Mouse (Mus musculus): ENCODE results near the gene Fkbp15. TPM values are rescaled to one million over a fixed set of nuclear protein-coding genes. Genes with fewer than 3 reads are reported as not detected.

The Fkbp15 gene
- polyA plus RNA-seq, 1 experiment from 2014 or later: 22.5 TPM

GRCm38 (mm10) chr4:62391892-62392291 is 31.5 kb upstream of the Fkbp15 start:
- CTCF ChIA-PET: interaction anchor here (1.7 kb wide), 1 partner anchor 10 kb away, joined by 5 read pairs; no protein-coding TSS in a partner anchor

GRCm38 (mm10) chr4:62389592-62390512 is 29.5 kb upstream of the Fkbp15 start:
- POLR2A ChIA-PET: no interaction called here
- in situ Hi-C loops (cut with MboI; ENCODE audit: low pct_unique_long_range_greater_than_20kb): no loop called here
- CTCF ChIA-PET: no interaction called here
- DNase-seq (ENCODE audit: low read depth, low spot score) (no peak), ATAC-seq (no peak)
- no peak for TF ChIP-seq CTCF (IDR thresholded peaks at IDR 0.05)
- H3K27me3 ChIP-seq: no peaks in the 10 kb centered on the region

More at GRCm38 (mm10) chr4:62391892-62392291, 31.5 kb upstream of the Fkbp15 start:
- DNase-seq (ENCODE audit: low read depth, low spot score) (no peak), ATAC-seq (no peak)
- no peaks in the 10 kb centered on the region for H3K27me3 ChIP-seq
- in situ Hi-C loops (cut with MboI; ENCODE audit: low pct_unique_long_range_greater_than_20kb): no loop called here
- POLR2A ChIA-PET: no interaction called here
- TF ChIP-seq CTCF (IDR thresholded peaks at IDR 0.05): no peak

- no peak for TF ChIP-seq CTCF (IDR thresholded peaks at IDR 0.05)
- no peak for ATAC-seq
- ChIA-PET CTCF (no interaction called here), POLR2A (no interaction called here)
- no peaks in the 10 kb centered on the region for H3K27me3 ChIP-seq
- no peak for DNase-seq (ENCODE audit: low read depth, low spot score)
- in situ Hi-C loops (cut with MboI; ENCODE audit: low pct_unique_long_range_greater_than_20kb): no loop called here
These were observed 25.1 kb upstream of the Fkbp15 start for GRCm38 (mm10) chr4:62385439-62385838.

- no peak for TF ChIP-seq CTCF (IDR thresholded peaks at IDR 0.05)
- ATAC-seq: no peak
These were observed 23.8 kb upstream of the Fkbp15 start for GRCm38 (mm10) chr4:62384159-62384558.

GRCm38 (mm10) chr4:62383752-62384151 is 23.4 kb upstream of the Fkbp15 start:
- in situ Hi-C loops (cut with MboI; ENCODE audit: low pct_unique_long_range_greater_than_20kb): no loop called here
- POLR2A ChIA-PET: no interaction called here
- H3K27me3 ChIP-seq: no peaks in the 10 kb centered on the region
- CTCF ChIA-PET: no interaction called here
- DNase-seq (ENCODE audit: low read depth, low spot score) (no peak), ATAC-seq (no peak)
- no peak for TF ChIP-seq CTCF (IDR thresholded peaks at IDR 0.05)

More at GRCm38 (mm10) chr4:62384159-62384558, 23.8 kb upstream of the Fkbp15 start:
- ChIA-PET CTCF (no interaction called here), POLR2A (no interaction called here)
- no peaks in the 10 kb centered on the region for H3K27me3 ChIP-seq
- in situ Hi-C loops (cut with MboI; ENCODE audit: low pct_unique_long_range_greater_than_20kb): no loop called here
- DNase-seq (ENCODE audit: low read depth, low spot score): no peak

GRCm38 (mm10) chr4:62383207-62383606 is 22.9 kb upstream of the Fkbp15 start:
- no peak for ATAC-seq
- in situ Hi-C loops (cut with MboI; ENCODE audit: low pct_unique_long_range_greater_than_20kb): no loop called here
- POLR2A ChIA-PET: no interaction called here
- CTCF ChIA-PET: no interaction called here
- no peaks in the 10 kb centered on the region for H3K27me3 ChIP-seq
- no peak for DNase-seq (ENCODE audit: low read depth, low spot score)
- TF ChIP-seq CTCF (IDR thresholded peaks at IDR 0.05): no peak

- ATAC-seq (no peak), DNase-seq (ENCODE audit: low read depth, low spot score) (no peak)
- no peak for TF ChIP-seq CTCF (IDR thresholded peaks at IDR 0.05)
- CTCF ChIA-PET: no interaction called here
- POLR2A ChIA-PET: no interaction called here
- in situ Hi-C loops (cut with MboI; ENCODE audit: low pct_unique_long_range_greater_than_20kb): no loop called here
- H3K27me3 ChIP-seq: no peaks in the 10 kb centered on the region
These were observed 19.5 kb upstream of the Fkbp15 start for GRCm38 (mm10) chr4:62379724-62380381.

- DNase-seq (ENCODE audit: low read depth, low spot score) (no peak), ATAC-seq (no peak)
- ChIA-PET POLR2A (no interaction called here), CTCF (no interaction called here)
- TF ChIP-seq CTCF (IDR thresholded peaks at IDR 0.05): no peak
- no peaks in the 10 kb centered on the region for H3K27me3 ChIP-seq
- in situ Hi-C loops (cut with MboI; ENCODE audit: low pct_unique_long_range_greater_than_20kb): no loop called here
These were observed 15.8 kb upstream of the Fkbp15 start for GRCm38 (mm10) chr4:62376123-62376522.

- in situ Hi-C loops (cut with MboI; ENCODE audit: low pct_unique_long_range_greater_than_20kb): no loop called here
- ChIA-PET CTCF (no interaction called here), POLR2A (no interaction called here)
- H3K27me3 ChIP-seq: no peaks in the 10 kb centered on the region
- ATAC-seq: no peak
- DNase-seq (ENCODE audit: low read depth, low spot score): no peak
- TF ChIP-seq CTCF (IDR thresholded peaks at IDR 0.05): no peak
These were observed 14.0 kb upstream of the Fkbp15 start for GRCm38 (mm10) chr4:62374342-62374741.

- no peak for TF ChIP-seq CTCF (IDR thresholded peaks at IDR 0.05)
- CTCF ChIA-PET: interaction anchor here (0.8 kb wide), 1 partner anchor 8 kb away, joined by 3 read pairs; no protein-coding TSS in a partner anchor
- ATAC-seq (no peak), DNase-seq (ENCODE audit: low read depth, low spot score) (no peak)
- in situ Hi-C loops (cut with MboI; ENCODE audit: low pct_unique_long_range_greater_than_20kb): no loop called here
- H3K27me3 ChIP-seq: no peaks in the 10 kb centered on the region
- POLR2A ChIA-PET: no interaction called here
These were observed 13.3 kb upstream of the Fkbp15 start for GRCm38 (mm10) chr4:62373668-62374067.

- DNase-seq (ENCODE audit: low read depth, low spot score) (no peak), ATAC-seq (no peak)
- H3K27me3 ChIP-seq: no peaks in the 10 kb centered on the region
- in situ Hi-C loops (cut with MboI; ENCODE audit: low pct_unique_long_range_greater_than_20kb): no loop called here
- ChIA-PET POLR2A (no interaction called here), CTCF (interaction anchor here (0.8 kb wide), 1 partner anchor 9 kb away, joined by 3 read pairs; no protein-coding TSS in a partner anchor)
- TF ChIP-seq CTCF (IDR thresholded peaks at IDR 0.05): no peak
These were observed 12.6 kb upstream of the Fkbp15 start for GRCm38 (mm10) chr4:62372818-62373520.
